Mouse (Mus musculus) natural killer cell, adult 2 months (primary cell): ENCODE results near the gene Baiap2.

Experiments used
- DNase-seq, 2 experiments: peaks; one replicate each; pipeline ENCODE4 v3.0.0; 2022; ENCODE audit warnings: low spot score in 2 of 2

Gene Baiap2

DNA sequence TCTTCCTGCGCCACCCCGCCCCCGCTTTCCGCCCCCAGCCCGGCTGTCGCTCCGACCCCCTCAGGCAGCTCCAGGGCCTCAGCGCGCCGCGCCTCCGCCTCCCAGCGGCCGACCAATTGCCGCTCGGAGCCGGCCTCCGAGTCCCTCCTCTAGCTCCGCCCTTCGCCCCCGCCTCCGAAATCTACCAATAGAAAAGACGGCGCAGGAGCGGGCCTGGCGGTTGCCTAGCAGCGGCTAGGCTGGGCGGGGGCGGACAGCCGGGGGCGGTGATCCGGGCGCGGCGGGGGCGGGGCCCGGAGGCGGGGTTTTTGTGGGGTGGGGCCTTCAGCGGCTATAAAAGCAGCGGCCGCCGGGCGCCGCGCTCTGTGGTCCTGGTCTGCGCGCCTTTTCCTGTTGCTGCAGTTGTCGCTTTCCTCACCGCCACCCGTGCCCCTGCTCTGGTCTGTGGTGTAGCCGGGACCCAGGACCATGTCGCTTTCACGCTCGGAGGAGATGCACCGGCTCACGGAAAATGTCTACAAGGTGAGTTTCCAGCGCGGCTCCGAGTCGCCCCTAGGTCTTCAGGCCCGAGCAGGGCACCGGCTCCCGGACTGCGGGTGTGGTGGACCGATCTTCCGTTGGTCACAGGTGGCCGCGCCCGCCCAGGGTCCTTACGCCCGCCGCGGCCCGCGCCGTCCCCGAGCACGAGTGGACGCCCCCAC, at the start of gene Baiap2:
TSS of gene Baiap2 (plus strand) at position 37 of the 701 bp plus-strand sequence.
- DNase-seq = peak; percentile 97 to 99

DNA sequence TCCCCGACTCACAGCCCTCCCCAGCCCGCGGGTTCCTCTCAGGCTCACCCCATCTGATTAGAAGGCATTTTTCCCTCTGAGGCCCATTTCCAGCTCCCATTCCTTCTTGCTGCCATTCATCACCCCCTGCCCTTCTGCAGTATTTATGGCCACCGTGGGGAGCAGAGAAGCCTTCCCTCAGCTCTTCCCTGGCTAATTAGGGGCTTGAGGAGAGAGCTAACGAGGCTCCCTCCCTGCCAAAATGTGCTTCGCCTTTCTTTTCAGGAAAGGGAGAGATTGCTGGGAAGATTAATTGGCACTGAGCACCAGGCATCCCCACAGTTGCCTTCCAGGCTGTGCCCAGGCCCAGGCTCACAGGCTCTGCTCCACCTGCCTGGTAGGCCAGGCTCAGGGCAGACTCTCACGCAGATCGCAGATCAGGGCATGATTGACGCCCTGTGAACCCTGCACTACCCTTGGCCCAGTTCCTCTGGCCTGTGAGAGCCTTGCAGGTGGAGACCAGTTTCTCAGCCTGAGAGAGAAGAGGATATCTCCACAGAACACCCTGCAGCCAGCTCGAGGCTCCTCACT, 48.8 kb upstream of the Baiap2 start:
- no peak for DNase-seq

DNA sequence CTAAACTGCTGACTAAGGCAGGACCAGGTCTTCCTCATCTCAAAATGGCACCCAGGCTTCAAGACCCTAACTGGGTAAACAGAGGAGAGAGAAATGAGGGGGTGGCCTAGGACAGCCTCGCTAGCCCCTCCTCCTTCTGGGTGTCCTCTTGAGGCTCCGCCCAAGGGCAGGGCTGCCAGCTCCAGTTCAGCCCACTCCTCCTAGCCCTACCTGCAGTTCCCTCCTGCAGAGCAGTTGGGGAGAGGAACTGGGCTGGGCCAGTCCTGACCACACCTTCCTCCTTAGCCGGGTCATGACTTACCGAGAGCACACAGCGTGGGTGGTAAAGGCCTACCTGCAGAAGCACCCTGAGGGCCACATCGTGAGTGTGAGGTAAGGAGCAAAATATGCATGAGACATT, 47.9 kb upstream of the Baiap2 start:
- DNase-seq = no peak

DNA sequence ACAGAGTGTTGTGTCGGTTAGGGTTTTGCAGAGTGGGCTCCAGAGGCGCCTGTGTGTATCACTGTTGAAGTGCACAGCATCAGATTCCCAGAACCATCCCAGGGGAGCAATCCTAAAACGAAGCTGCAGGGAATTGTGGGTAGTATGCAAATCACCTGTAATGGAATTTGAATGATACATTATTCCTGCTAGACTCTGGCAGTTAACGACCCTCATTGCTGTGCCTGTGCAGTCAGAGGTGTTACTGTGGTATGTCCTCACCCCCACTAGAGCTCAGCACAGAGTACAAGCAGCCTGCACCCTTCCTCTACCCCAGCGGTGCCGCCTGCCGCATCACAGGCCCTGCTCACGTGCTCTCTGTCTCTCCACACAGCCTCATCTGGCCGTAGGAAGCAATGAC, 45.5 kb upstream of the Baiap2 start:
- no peak for DNase-seq

DNA sequence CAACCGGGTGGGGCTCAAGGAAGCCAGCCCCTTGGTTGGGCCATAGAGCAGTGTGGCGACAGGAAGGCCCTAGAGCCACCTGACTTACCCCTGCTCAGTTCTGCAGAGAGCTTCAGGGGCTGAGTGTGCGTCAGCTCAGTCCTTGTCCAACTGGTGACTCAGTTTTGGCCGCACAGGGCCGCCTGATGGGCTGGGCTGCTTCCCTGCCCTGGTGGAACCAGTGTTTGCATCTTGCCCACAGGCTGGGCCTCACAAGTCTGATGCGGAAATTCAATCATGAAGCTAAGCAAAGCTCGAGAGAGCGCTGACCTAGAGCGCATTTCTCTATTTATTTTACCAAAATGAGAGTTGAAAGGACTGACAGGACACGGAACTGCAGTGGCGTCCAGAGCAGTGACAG, 43.6 kb upstream of the Baiap2 start:
- no peak for DNase-seq

DNA sequence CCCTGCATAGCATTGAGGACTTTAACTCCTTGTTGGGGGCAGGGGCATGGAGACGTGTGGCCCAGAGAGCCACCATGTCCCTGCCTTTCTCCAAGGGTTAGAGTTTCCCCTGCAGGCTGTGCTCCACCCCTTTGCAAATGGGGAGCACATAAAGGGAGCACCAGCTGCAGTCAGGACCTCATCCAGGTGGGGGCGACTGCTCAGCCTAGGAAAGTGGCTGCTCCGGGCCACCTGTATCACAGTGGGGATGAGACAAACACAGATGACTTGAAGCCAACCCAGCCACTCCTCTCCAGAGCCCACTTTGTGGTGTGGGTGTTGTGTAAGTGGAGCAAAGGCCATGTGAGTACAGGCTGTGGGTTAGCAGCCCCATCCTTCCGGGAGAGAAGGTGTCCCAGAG, 41.4 kb upstream of the Baiap2 start:
- DNase-seq = no peak

DNA sequence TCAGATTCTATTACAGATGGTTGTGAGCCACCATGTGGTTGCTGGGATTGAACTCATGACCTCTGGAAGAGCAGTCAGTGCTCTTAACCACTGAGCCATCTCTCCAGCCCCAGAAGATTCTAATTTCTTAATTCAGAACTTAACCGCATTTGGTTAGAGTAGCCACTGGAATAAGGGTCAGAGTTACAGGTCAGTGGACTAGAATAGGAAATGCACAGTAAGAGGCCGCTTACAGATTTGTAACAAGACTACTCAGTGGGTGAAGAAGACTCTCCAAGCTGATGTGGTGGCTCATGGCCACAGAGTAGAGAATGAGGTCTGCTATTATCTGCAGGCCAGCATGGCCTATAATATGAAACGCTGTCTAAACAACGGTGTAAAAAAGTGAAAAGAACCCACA, 39.7 kb upstream of the Baiap2 start:
- DNase-seq = no peak

DNA sequence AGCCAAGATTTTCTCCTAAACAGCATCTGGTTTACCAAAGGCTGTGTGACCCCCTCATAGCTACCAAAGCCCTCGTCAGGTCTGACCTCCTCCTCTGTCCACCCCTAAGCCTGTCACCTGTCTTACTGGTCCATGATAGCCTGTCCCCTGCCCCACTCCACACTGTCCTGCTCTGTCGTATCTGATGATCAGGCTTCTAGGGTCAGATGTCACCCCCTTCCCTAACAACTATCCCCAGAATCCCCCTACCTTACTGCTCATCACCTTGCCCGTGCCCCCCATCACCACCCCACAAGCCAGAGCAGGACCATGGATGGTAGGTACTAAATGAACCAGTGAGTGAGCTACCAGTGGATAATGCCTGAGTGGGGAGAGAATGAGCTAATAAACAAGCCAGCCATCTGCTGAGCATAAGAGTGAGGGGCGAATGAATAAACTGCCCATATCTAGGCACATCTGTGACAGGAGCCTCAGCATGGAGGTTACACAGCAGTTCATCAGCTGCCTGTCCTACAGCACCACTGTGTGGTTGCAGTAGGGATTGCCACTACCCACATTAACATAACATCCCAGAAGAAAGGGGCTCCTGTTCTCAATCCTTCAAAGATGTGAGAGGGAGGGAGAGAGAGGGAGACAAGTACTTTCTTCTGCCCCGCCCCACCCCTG, 37.8 kb upstream of the Baiap2 start:
- DNase-seq = peak in 1 of 2 experiments; percentile 56

DNA sequence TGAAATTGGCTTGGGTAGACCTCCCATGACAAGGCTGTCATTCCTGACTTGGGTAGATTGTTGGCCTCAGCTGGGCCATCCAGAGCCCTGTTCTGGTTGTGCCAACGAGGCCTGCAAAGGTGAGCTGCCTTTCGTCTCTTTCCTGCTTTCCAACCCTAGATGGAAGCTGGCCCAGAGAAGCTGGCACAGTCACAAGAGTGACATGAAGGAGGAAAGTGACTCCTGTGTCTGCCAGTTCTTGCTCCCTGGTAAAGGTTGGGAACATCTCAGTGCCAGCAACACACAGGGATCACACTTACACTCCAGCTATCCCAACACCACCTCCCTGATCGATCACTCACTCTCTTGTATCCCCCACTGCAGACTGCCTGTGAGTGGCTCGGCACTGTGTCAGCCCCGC, 36.8 kb upstream of the Baiap2 start:
- DNase-seq = no peak

DNA sequence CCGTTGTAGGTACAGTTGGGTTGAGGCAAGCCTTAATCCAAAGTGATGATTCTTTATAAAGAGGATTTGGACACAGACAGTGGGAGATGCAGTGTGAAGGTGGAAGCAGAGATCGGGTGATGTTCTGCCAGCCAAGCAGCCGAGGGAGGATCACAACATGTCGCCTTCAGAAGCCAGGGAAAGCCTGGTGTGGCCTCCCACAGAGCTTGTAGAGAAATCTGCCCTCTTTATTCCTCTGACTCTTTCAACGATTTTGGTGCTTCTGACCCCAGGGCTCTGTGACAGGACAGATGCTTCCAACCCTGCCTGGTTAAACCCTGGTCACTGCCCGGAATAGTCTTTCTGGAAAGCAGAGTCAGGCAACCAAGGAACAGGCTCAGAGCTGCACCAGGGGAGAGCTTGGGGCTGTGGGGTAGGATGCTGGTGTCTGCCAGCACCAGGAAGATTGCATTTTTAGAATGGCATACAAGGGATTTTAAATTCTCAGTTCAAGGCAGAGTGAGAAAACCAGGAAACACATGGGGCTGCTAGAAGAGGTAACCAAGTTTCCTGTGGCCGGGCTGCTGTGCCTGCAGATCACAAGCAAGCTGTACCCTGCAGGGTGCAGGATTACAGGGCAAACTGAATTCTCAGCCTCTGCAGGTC, 35.4 kb upstream of the Baiap2 start:
- DNase-seq = no peak

DNA sequence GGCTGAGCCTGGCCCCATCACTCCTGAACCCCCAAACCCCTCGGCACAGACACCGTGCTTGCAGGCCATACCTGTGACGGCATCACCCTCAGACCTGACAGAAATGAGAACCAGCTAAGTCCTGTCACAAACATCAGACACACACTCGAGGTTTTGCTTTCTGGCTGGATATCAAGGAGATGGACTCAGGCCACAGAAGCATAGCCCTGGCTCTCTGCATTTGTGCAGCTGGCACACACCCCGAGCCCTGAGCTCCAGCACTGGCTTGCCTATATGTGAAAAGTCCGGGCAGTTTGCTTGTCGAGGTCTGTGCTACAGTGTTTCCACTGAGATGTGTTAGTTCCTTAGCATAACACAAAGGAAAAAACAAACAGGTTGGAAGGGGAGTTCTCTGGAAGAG, 34.9 kb upstream of the Baiap2 start:
- no peak for DNase-seq

DNA sequence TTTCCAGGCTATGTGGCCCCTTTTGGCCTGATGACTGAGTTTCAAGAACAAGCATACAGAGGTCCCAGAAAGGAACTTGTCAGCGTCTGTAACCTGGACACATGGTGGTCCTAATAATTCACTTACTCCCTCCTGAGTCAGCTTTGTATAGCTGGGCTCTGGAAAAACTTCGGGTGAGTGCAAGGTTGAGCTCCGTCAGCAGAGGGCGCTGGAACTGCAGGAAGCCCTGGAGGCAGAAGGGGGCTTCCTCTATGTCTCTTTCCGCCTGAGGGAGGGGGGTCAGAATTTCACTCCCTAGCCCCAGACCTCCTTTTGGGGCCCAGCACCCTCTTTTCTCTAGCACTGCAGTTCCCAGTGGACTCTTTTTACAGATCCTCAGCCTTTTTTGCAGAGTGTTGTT, 33.1 kb upstream of the Baiap2 start:
- peak; percentile 62 to 65 for DNase-seq

DNA sequence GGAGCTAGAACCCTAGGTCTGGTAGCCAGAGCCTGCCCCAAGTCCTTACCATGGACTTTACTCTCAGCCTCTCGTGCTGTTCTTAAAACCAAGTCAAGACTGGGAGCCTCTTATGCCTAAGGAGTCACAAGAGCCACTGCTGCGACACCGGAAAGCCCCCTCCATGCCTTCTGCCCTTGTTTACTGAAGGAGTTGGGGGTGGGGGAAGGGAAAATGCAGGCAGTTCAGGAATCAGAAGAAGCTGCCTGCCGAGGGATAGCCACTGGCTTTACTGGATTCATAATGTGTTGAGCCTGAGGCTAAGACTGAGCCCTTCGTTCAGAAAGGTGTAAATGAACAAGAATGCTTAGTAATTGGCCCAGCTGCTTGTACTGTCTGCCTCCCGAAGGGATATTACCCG, 29.7 kb upstream of the Baiap2 start:
- DNase-seq = no peak

DNA sequence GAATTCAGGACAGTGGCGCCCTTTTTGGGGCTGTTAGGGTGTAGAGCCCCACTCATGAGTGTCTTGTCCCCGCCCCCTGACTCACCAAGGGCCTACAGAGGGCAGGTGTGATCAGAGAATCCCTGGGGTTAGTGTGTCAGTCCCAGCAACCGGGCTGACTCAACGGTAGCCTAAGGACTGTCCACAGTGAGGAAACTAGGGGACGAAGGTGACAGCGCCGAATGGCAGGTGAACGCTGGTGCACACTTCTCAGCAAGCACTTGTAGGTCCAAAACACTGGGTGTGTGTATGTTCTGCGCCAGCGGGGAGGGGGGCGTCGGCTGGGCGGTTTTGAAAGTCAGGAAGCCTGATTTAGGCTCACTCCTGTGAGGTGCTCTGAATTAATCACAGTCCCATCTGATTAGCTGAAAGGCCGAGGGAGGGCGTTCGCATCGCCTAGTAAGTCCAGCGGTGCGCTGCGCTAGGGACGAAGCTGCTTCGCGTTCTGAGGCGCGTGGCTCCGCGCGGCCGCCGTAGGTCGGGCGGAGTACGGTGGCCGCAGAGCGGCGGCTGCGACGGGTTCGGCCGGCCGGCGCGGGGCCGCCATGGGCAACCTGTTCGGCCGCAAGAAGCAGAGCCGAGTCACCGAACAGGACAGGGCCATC, 29.1 kb upstream of the Baiap2 start, which contains the start of gene Chmp6:
TSS of gene Chmp6 (plus strand) at position 151 of the 644 bp plus-strand sequence.
- peak; percentile 77 to 83 for DNase-seq

DNA sequence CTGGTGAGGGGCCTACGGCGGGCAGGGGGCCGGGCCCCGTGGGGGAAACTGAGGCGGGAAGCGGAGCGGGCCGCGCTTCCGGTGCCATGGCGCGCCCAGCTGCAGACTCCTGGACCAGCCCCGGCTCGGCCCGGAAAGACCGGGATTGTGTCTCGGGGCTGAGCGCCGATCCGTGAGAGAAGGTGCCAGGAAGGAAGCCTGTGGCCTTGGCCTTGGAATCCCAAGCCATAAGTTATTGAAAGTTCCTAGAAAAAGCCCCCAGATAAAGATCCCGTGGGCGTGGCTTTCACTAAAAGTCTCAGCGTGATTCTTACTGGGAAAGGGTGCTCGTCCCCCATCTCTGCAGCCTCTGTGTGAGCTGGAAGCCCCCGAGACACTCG, 28.6 kb upstream of the Baiap2 start:
- DNase-seq = no peak

DNA sequence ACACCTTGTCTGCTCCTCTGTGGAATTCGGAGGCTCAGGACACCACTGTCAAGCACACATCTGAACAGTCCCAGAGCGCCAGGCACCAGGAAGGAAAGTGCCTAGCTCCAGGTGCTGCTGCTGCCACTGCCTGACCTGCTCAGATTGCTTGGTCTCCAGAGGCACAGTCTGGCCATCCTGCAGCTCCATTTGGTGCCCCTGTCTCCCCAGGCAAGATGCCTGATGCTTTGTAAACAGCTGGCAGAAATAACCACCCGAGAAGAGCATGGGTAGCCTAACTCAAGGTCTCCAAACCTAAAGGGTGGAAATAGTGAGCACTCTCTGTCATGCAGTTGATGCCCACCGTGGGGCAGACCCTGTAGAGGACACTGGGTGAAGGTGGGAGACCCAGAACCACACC, 28.2 kb upstream of the Baiap2 start:
- no peak for DNase-seq

DNA sequence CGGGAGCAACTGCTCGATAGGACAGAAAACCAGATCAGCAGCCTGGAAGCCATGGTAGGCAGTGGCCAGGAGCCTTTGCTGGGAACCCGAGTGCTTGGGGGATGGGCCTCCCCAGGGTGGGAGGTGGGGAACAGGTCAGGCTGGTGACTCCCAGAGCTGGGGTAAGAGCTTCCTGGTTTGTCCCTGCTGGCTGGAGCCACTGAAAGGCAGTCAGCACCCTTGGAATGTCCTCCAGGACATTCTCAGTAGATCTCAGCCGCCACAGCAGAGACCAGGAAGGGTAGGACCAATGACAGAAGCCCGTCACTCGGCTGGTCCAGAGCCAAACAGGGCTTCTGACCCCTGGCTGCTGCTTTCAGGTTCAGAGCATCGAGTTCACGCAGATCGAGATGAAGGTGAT, 26.9 kb upstream of the Baiap2 start:
- DNase-seq = no peak

DNA sequence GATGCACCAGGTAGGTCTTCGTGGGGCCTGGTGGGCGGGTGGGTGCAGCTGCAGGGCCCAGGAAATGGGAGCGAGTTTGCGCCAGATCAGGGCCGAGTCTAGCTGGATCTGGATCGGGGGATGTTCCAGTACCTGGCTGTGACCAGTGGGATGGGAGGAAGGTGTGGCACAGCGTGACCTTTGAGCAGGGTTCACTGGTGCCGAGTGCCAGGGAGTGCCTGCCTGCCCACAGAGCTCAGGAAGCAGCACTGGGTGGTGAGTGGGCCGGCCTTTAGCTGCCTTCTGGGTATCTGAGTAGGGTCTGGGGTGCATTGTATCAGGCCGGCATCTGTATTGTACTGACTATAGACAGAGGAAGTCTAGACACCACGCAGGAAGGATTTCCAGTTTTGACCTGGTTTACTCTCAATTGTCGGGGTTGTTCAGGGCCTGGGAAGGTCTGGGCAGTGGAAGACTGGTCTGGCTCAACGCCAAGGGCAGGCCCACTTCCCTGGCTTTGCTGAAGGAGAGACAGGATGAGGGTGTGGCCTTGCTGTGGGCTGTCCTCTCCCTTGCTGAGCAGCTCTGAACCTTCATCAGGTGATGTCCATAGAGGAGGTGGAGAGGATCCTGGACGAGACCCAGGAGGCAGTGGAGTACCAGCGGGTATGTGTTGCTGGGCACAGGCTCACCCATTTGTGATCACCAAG, 26.3 kb upstream of the Baiap2 start:
- DNase-seq = no peak

DNA sequence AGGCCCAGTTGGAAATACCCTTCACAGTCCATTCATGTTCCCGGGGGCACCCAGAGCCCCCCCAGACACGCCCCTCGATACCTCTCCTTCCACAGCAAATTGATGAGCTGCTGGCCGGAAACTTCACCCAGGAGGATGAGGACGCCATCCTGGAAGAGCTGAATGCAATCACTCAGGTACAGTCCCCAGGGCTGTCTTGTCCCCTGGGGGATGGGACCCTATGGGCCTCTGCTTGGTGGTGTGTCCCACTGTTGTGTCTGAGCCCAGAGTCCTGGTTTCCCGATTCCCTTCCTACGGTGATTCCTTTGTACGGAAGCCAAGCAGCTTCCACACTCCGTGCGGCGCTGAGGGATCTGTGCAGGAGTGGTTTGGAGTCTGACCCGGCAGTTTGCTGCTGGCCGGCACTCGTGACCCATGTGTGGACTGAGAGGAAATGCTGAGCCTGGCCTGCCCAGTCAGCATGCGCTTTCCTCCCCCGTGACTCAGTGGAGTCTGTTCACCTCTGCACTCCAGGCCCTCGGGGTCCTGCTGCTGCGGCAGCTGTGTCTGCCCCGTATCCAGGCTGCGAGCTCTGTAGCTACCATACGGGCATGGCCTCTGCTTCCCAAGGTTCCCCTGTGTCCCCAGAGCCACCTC, 25.6 kb upstream of the Baiap2 start:
- DNase-seq = no peak

DNA sequence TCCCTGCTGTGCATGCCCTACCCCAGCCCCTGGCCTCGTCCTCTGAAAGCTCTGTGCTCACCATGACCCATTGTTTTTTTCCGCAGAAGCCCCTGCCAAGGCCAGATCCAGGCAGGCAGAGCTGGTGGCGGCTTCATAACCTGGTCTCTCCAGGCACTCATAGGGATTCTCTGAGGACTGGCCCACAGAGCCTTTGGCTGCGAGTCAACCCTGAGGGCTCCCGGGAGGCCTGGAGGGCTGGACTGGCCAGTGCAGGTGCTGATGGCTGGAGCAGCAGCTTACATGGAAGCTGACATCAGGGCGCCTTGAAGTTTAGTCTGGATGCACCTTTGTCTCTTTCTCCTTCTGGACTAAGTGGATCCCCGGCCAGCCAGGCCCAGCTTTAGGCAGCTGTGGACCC, 24.0 kb upstream of the Baiap2 start:
- DNase-seq = no peak

DNA sequence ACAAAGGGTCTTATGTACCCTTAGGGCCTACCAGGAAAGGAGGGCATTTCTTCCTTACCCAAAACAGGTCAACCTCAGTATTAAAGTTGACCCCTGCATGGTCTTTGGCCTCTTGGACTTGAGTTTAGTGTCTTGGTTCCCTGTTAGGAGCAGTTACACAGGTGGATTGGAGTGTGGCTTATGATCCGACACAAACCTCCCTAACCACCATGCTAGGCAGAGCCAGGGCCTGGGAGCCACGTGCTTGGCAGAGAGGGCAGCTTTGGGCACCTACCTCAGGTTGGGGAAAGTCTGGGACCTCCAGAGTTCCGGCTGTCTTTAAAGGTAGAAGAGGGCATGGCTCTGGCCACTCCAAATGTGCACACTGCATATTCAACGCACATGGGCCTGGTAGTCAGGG, 23.1 kb upstream of the Baiap2 start:
- DNase-seq = no peak
